Mouse (Mus musculus) left cerebral cortex, postnatal 14 days (tissue): ENCODE data around the gene Gcnt2. TPM values are rescaled to one million over a fixed set of nuclear protein-coding genes. Genes with fewer than 3 reads are reported as not detected.

Source experiments
- DNase-seq, 2 experiments: peaks; one replicate each; pipeline ENCODE4 v3.0.0; 2021 to 2022; ENCODE audit warnings: low spot score in 2 of 2, mixed read lengths in 1 of 2
- intact Hi-C: fragments of 180-260 bp; cut with DNase I; formaldehyde crosslinking; loops from one replicate; pipeline ENCODE4 v1.15.1; 2025
- long read RNA-seq, 2 experiments: library from polyadenylated mRNA; stranded (forward); transcript quantifications; one replicate each; pipeline ENCODE4 v2.0.0; 2021
- total RNA-seq, 2 experiments: library from RNA; stranded (reverse); gene quantifications; 2 replicates each; pipeline ENCODE4 v1.2.3; 2021

The Gcnt2 gene
- total RNA-seq = 10 to 100 TPM; 10.7 to 12.9 TPM
- long read RNA-seq, experiment 1, full-length matches to known transcripts = 4 of 7 reads
- long read RNA-seq, experiment 1, partial matches to known transcripts = 0 of 7 reads
- long read RNA-seq, experiment 1, other reads (novel, unspliced or antisense) = 3 of 7 reads
- long read RNA-seq, experiment 2, full-length matches to known transcripts = 6 of 7 reads
- long read RNA-seq, experiment 2, partial matches to known transcripts = 0 of 7 reads
- long read RNA-seq, experiment 2, other reads (novel, unspliced or antisense) = 1 of 7 reads

DNA sequence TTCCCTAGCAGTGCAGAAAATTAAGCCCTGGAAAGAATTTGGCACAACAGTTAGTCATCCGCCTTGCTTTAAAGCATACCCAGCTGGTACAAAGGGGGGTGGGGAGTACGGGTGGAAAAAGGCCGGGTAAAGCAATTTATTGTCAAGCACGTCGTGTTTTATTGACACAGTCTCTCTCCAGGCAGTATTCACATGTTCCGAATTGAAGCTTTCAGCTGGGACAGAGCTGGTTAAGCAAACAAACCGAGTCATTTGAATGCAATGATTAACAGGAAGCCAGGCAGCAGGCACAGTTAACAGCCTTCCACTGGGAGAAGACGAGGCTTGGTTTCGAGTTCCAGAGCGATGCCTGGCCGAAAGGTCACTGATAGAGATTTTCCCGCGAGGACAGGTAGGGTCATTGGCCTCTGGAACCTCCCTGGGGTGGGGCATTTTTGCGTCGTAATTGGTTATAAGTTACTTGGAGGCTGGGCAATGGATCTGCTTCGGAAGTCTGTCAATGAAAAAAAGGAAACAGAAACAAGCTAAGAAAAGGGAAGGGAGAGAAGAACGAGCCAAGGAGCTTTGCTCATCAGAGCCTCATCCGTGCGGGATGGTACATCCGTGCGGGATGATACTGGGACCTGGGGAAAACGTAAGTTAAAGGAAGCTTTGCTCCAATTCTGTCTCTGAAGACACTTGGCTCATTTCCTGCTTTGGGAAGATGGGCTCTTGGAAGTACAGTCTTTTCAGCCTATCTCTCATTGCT, at the start of gene Gcnt2:
Gene Gcnt2, plus strand, starts transcription at position 103 of the 748 bp plus-strand sequence.
- intact Hi-C loops = no loop called here
- peak; percentile 20 to 56 for DNase-seq

- DNase-seq = no peak
- intact Hi-C loops = no loop called here
Measured at GRCm38 (mm10) chr13:40820617-40821016, 38.9 kb upstream of the Gcnt2 start.

GRCm38 (mm10) chr13:40821911-40822310, 37.6 kb upstream of the Gcnt2 start:
- intact Hi-C loops = no loop called here
- DNase-seq = no peak

- DNase-seq = no peak
- intact Hi-C loops = loop anchor here (5.0 kb wide), 3 partner anchors 136 to 396 kb away; partner anchors contain the start of gene Pak1ip1
Measured at GRCm38 (mm10) chr13:40841146-40841787, 18.3 kb upstream of the Gcnt2 start.

- no peak for DNase-seq
- intact Hi-C loops = loop anchor here (5.0 kb wide), 3 partner anchors 135 to 395 kb away; partner anchors contain the start of gene Pak1ip1
Measured at GRCm38 (mm10) chr13:40842141-40842540, 17.4 kb upstream of the Gcnt2 start.

GRCm38 (mm10) chr13:40843418-40844067, 16.0 kb upstream of the Gcnt2 start:
- DNase-seq = peak; percentile 77 to 83

DNA sequence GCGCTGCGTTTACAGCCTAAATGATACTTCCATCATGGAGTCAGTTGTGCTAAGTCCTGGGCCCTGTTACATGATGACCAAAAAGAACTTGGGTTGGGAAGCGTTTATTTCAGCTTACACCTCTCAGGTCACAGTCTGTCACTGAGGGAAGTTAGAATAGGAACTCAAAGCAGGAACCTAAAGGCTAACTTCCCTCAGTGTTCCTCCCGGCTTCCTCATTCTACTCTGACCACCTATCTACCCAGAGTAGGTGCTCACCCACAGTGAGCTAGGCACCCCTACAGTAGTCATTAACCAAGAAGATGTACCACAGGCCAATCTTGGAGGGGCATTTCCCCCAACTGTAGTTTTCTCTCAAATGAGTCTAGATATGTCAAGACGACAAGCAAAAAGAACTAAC, 15.4 kb upstream of the Gcnt2 start:
- no peak for DNase-seq
- intact Hi-C loops = loop anchor here (5.0 kb wide), 3 partner anchors 133 to 393 kb away; partner anchors contain the start of gene Pak1ip1

More at GRCm38 (mm10) chr13:40843418-40844067, 16.0 kb upstream of the Gcnt2 start:
- intact Hi-C loops = loop anchor here (5.0 kb wide), 3 partner anchors 134 to 394 kb away; partner anchors contain the start of gene Pak1ip1

DNA sequence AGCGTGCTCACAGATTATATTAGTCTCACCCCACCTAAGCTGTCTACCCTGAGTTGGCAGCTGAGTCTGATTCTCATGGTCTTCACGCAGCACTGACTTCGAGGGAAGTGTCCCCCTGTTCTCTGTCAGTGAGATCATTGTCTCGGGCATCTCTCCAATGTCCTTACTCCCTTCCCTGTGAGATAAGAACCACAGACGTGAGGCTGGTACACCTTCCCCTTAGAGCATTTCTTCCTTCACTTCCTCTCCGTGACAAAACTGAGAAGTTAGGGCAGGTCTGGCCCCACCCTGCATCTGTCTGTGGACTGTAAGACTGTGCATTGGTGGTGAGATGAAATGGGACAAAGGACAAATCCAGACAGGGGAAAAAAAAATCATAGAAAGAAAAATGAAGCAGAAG, 13.6 kb upstream of the Gcnt2 start:
- intact Hi-C loops = no loop called here

GRCm38 (mm10) chr13:40846375-40846774, 13.2 kb upstream of the Gcnt2 start:
- intact Hi-C loops = no loop called here
- no peak for DNase-seq

More for the DNA sequence above, 13.6 kb upstream of the Gcnt2 start:
- DNase-seq = no peak

GRCm38 (mm10) chr13:40847898-40848297, 11.7 kb upstream of the Gcnt2 start:
- intact Hi-C loops = no loop called here

GRCm38 (mm10) chr13:40850686-40851085, 8.9 kb upstream of the Gcnt2 start:
- intact Hi-C loops = no loop called here

More at GRCm38 (mm10) chr13:40847898-40848297, 11.7 kb upstream of the Gcnt2 start:
- no peak for DNase-seq

GRCm38 (mm10) chr13:40851281-40851680, 8.3 kb upstream of the Gcnt2 start:
- DNase-seq = no peak
- intact Hi-C loops = no loop called here

More at GRCm38 (mm10) chr13:40850686-40851085, 8.9 kb upstream of the Gcnt2 start:
- DNase-seq = no peak

- no peak for DNase-seq
- intact Hi-C loops = no loop called here
Measured at GRCm38 (mm10) chr13:40851961-40852360, 7.6 kb upstream of the Gcnt2 start.

DNA sequence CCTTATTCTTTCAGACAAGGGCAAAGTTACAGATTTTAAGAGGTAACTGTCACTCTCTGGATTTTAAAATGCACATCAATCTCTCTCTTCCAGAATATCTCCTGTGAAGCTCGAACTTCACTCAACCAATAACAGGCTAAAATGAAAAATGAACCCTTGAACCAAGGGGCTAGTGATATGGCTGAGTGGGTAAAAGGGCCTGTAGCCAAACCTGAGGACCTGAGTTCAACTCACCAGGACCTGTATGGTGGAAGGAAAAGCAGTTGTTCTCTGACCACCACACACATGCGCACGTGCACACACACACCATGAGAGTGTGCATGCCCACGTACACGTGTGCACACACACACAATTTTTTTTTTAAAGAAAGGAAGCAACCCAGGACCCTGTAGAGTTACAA, 6.8 kb upstream of the Gcnt2 start:
- intact Hi-C loops = no loop called here

DNA sequence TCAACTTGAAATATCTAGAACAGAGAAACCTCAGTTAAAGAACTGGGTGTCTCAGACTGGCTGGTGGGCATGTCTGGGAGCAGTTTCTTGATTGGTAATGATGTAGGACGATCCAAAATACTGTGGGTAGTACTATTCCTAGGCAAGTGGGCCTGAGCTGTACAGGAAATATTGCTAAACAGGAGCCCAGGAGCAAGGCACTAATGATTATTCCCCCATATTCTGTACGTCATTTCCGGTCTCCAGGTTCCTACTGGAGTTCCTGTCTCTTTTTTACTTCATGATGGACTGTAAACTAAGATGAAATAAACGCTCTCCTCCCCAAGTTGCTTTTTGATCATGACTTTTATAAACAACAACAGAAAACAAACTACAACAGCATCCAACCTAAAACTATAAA, 5.7 kb upstream of the Gcnt2 start:
- DNase-seq = no peak
- intact Hi-C loops = no loop called here

More for the DNA sequence above, 6.8 kb upstream of the Gcnt2 start:
- DNase-seq = no peak

DNA sequence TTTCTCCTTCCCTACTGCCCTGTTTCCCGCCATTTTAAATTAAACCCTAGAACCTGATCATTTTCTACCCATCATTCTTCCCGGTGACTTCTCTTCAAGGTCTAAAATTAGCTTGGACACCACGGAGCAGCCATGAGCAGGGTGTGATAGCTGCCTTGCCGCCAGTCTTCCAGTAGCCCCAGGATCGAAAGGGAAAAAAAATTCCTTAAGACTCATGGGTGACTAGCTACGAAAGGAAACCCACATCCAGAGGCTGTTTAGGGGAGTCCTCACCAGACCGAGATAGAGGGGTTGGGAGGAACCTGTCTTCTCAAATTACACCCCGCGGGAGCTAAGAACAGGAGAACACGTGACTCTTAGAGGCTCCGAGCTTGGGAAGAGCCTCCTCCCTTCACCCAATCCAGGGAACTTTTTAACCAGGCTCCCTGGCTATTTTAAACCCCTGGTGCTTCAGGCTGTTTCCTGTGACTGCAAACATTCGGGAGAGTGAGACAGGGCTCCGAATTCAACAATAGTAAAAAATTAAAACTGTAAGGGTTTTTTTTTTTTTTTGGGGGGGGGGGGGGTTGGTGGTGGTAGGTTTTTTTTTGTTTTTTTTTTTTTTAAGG, 5.0 kb upstream of the Gcnt2 start:
- intact Hi-C loops = no loop called here
- peak; percentile 13 to 15 for DNase-seq

- intact Hi-C loops = no loop called here
- DNase-seq = no peak
Measured at GRCm38 (mm10) chr13:40855266-40855665, 4.3 kb upstream of the Gcnt2 start.

- intact Hi-C loops = no loop called here
- DNase-seq = no peak
Measured at GRCm38 (mm10) chr13:40856786-40857185, 2.8 kb upstream of the Gcnt2 start.

DNA sequence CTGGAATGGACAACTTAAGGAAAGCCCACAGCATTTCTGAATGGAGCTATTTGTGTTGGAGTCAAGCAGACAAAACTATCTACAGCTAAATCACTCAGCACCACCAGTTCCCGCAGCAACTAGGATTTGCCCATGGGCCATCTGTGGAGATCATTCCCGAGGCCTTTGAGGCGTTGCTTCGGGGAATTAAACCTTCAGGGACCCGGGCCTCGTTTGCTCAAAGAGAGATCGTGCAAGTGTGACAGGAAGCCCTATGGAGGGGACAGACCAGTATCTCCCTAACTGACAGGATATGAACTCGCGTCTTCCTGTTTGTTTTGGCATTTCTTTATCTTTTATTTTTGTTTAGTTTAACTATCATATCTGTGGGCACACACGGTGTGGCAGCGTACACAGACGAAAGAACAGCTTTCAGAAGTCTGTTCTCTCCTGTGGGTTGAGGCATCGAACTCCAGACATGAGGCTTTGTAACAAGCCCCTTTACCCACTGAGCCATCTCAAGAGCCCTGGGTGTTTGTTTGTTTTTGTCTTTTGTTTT, 2.2 kb upstream of the Gcnt2 start:
- intact Hi-C loops = no loop called here
- no peak for DNase-seq
